Mouse (Mus musculus) brain, embryonic 14.5 days (tissue): ENCODE measurements at regions not wholly inside any gene's neighbourhood (a gene's known extent, or its start where the extent isn't known, plus 50 kb on each side); places are given as distances from the start of the nearest gene placed in this dataset.
"Not testable (repeated sequence)": the region's sequence is repeated elsewhere in the genome, so short reads cannot be mapped to it uniquely, and the experiment has no call there.

Source experiments
- DNase-seq: peaks from one replicate; pipeline ENCODE4 v3.0.0-alpha.2; 2011; ENCODE audit warnings: low read depth
- CTCF ChIP-seq: fragments of 200-500 bp; IDR thresholded peaks from 2 replicates; pipeline ENCODE4 v1.5.1; 2012; ENCODE audit warnings: inconsistent platforms, mild to moderate bottlenecking, moderate library complexity, borderline replicate concordance; ENCODE audit not compliant: insufficient read depth, insufficient read length; ENCODE audit errors: extremely low read depth
- POLR2A ChIP-seq: fragments of 200-500 bp; IDR thresholded peaks from 2 replicates; pipeline ENCODE4 v1.6.1; 2012; ENCODE audit warnings: mild to moderate bottlenecking, inconsistent platforms, borderline replicate concordance; ENCODE audit not compliant: poor library complexity, insufficient read depth, insufficient read length, severe bottlenecking; ENCODE audit errors: extremely low read depth

- no peak for DNase-seq
- TF ChIP-seq CTCF (no peak), POLR2A (no peak)
Measured at GRCm38 (mm10) chr9:83728428-83728827, 77.6 kb downstream of the Elovl4 start.

- TF ChIP-seq CTCF (peak; percentile 95), POLR2A (no peak)
- DNase-seq = peak; percentile 92
Measured at GRCm38 (mm10) chr9:83727462-83728189, 78.5 kb downstream of the Elovl4 start.

- no peak for TF ChIP-seq POLR2A
- no peak for TF ChIP-seq CTCF
- peak; percentile 20 for DNase-seq
Measured at GRCm38 (mm10) chr9:83726979-83727378, 79.1 kb downstream of the Elovl4 start.

GRCm38 (mm10) chr9:83726105-83726504, 80.0 kb downstream of the Elovl4 start:
- no peak for TF ChIP-seq POLR2A
- TF ChIP-seq CTCF = no peak
- peak; percentile 78 for DNase-seq

- no peak for DNase-seq
- TF ChIP-seq POLR2A (no peak), CTCF (no peak)
Measured at GRCm38 (mm10) chr9:83725545-83725944, 80.5 kb downstream of the Elovl4 start.

- TF ChIP-seq CTCF (no peak), POLR2A (no peak)
- DNase-seq = no peak
Measured at GRCm38 (mm10) chr9:83720982-83721381, 85.1 kb downstream of the Elovl4 start.

- no peak for TF ChIP-seq POLR2A
- no peak for TF ChIP-seq CTCF
- no peak for DNase-seq
Measured at GRCm38 (mm10) chr9:83719811-83720210, 86.3 kb downstream of the Elovl4 start.

GRCm38 (mm10) chr9:83718084-83718483, 88.0 kb downstream of the Elovl4 start:
- not testable (repeated sequence) for DNase-seq

GRCm38 (mm10) chr9:83716101-83716763, 89.8 kb downstream of the Elovl4 start:
- DNase-seq = no peak
- TF ChIP-seq CTCF = no peak

- TF ChIP-seq POLR2A = no peak
- TF ChIP-seq CTCF = no peak
- DNase-seq = no peak
Measured at GRCm38 (mm10) chr9:83707361-83707760, 98.7 kb downstream of the Elovl4 start.

- DNase-seq = no peak
- no peak for TF ChIP-seq CTCF
- no peak for TF ChIP-seq POLR2A
Measured at GRCm38 (mm10) chr9:83706071-83706470, 100.0 kb downstream of the Elovl4 start.

- TF ChIP-seq POLR2A (no peak), CTCF (no peak)
- no peak for DNase-seq
Measured at GRCm38 (mm10) chr9:83704186-83704585, 101.9 kb downstream of the Elovl4 start.

- DNase-seq = no peak
- TF ChIP-seq CTCF = no peak
- no peak for TF ChIP-seq POLR2A
Measured at GRCm38 (mm10) chr9:83700916-83701315, 105.2 kb downstream of the Elovl4 start.

- no peak for DNase-seq
- TF ChIP-seq POLR2A (no peak), CTCF (no peak)
Measured at GRCm38 (mm10) chr9:83700056-83700455, 106.0 kb downstream of the Elovl4 start.
